In genomic region chr7:16839427-16840108, GRCm38 (mm10) we compare ENCODE assay signal across 24 mouse cellular contexts. TPM values are rescaled to one million over a fixed set of nuclear protein-coding genes. Genes with fewer than 3 reads are reported as not detected.
"Had no signal": no experiment of that assay in that cellular context is flagged by ENCODE, and none has a peak within 500 bp of the region (broad histone marks: within the 10 kb centered on the region; RNA-seq: fewer than 3 reads in every experiment).

No protein-coding gene starts in this region.

- H3K4me3 ChIP-seq: gastrocnemius, adult 2 months; heart, embryonic 10.5 days; heart, embryonic 12.5 days; hindbrain, embryonic 10.5 days; hindbrain, embryonic 12.5 days; intestine, embryonic 15.5 days; left cerebral cortex, adult 2 months; limb, embryonic 10.5 days; limb, embryonic 12.5 days had no signal

- H3K27me3 ChIP-seq: heart, embryonic 12.5 days; hindbrain, embryonic 12.5 days; intestine, embryonic 15.5 days; limb, embryonic 12.5 days had no signal

- H3K9ac ChIP-seq: heart, embryonic 12.5 days; hindbrain, embryonic 12.5 days; hindbrain, embryonic 14.5 days; intestine, embryonic 15.5 days; limb, embryonic 12.5 days had no signal

- H3K9me3 ChIP-seq: heart, embryonic 10.5 days; heart, embryonic 12.5 days; hindbrain, embryonic 10.5 days; hindbrain, embryonic 12.5 days; intestine, embryonic 15.5 days; limb, embryonic 10.5 days; limb, embryonic 12.5 days had no signal

- ATAC-seq: forebrain, embryonic 16.5 days; hindbrain, embryonic 16.5 days; inflammation-experienced regulatory T-cells, adult 6 months; intestine, embryonic 15.5 days; intestine, postnatal 0 days had no signal

- H3K27ac ChIP-seq: gastrocnemius, adult 2 months; heart, embryonic 10.5 days; hindbrain, embryonic 10.5 days; hindbrain, embryonic 12.5 days; hindbrain, embryonic 14.5 days; intestine, embryonic 15.5 days; left cerebral cortex, adult 2 months; limb, embryonic 10.5 days; limb, embryonic 12.5 days had no signal

- H3K4me2 ChIP-seq: heart, embryonic 12.5 days; hindbrain, embryonic 12.5 days; hindbrain, embryonic 14.5 days; intestine, embryonic 15.5 days; limb, embryonic 12.5 days had no signal

- DNase-seq: gastrocnemius, adult 2 months; gastrocnemius, postnatal 10 days; gastrocnemius, postnatal 25 days; heart, postnatal 10 days; heart, postnatal 4 days; kidney, adult 18-20 months; kidney, adult 8-10 months; kidney, postnatal 10 days; kidney, postnatal 25 days; kidney, postnatal 4 days had no signal

RNA-seq across cellular contexts. Expression of gene Dact3, which starts 35.5 kb away (rescaled TPM):
- polyA plus RNA-seq: inflammation-experienced regulatory T-cells, adult 6 months had no signal

RNA-seq across cellular contexts. Expression of gene Gng8, which starts 52.0 kb away (rescaled TPM):
- total RNA-seq: gastrocnemius, adult 2 months; gastrocnemius, postnatal 25 days; liver, adult 2 months had no signal
- polyA plus RNA-seq: inflammation-experienced regulatory T-cells, adult 6 months had no signal
